Mouse (Mus musculus) intestine, postnatal 0 days (tissue): ENCODE measurements at regions not wholly inside any gene's neighbourhood (a gene's known extent, or its start where the extent isn't known, plus 50 kb on each side); places are given as distances from the start of the nearest gene placed in this dataset.
A peak's percentile ranks its signal among the peaks of the same experiment; 100 is the strongest.

Experiments used
- ATAC-seq: fragments of 200-750 bp; cut with Nextera tagmentation; 2 replicates; pipeline ENCODE4 v1.8.0; 2017; ENCODE audit warnings: mild to moderate bottlenecking, moderate TSS enrichment, moderate library complexity
- H3K27ac ChIP-seq: fragments of 300-500 bp; sonication (generic); 2 replicates; pipeline ENCODE4 v1.5.1; 2014; ENCODE audit warnings: mild to moderate bottlenecking, low read depth, low read length, moderate library complexity
- H3K27me3 ChIP-seq: fragments of 300-500 bp; sonication (generic); replicated peaks from 2 replicates; pipeline ENCODE4 v1.6.1; 2014; ENCODE audit warnings: low read length, mixed read lengths; ENCODE audit not compliant: control insufficient read depth, insufficient read depth
- H3K36me3 ChIP-seq: fragments of 300-500 bp; sonication (generic); 2 replicates; pipeline ENCODE4 v1.6.1; 2014; ENCODE audit warnings: mild to moderate bottlenecking, moderate library complexity; ENCODE audit not compliant: control insufficient read depth, insufficient read depth
- H3K4me1 ChIP-seq: fragments of 300-500 bp; sonication (generic); replicated peaks from 2 replicates; pipeline ENCODE4 v1.6.1; 2014; ENCODE audit warnings: antibody characterized with exemption, low read length, mixed read lengths; ENCODE audit not compliant: control insufficient read depth, insufficient read depth
- H3K4me2 ChIP-seq: fragments of 300-500 bp; sonication (generic); replicated peaks from 2 replicates; pipeline ENCODE4 v1.6.1; 2014; ENCODE audit warnings: low read depth, mild to moderate bottlenecking, moderate library complexity
- H3K4me3 ChIP-seq: fragments of 300-500 bp; sonication (generic); 2 replicates; pipeline ENCODE4 v1.5.1; 2014; ENCODE audit warnings: low read depth, low read length
- H3K9ac ChIP-seq: fragments of 300-500 bp; sonication (generic); 2 replicates; pipeline ENCODE4 v1.6.1; 2014; ENCODE audit warnings: mild to moderate bottlenecking, low read depth, low read length
- H3K9me3 ChIP-seq: fragments of 300-500 bp; sonication (generic); 2 replicates; pipeline ENCODE4 v1.6.1; 2016; ENCODE audit warnings: mixed run types; ENCODE audit not compliant: control insufficient read depth
- CTCF ChIP-seq: sonication (generic); IDR thresholded peaks from 2 replicates; pipeline ENCODE4 v1.5.1; 2016; ENCODE audit warnings: low read depth, mild to moderate bottlenecking, control low read depth, antibody characterized with exemption, moderate library complexity
- WGBS: fragments of 180-500 bp; shearing (Covaris S2); extraction: QIAGEN DNeasy Blood & Tissue Kit; methylation state at CpG from one replicate; pipeline ENCODE4 v1.1.7; 2014; 5-methylcytosine and 5-hydroxymethylcytosine counted together

DNA sequence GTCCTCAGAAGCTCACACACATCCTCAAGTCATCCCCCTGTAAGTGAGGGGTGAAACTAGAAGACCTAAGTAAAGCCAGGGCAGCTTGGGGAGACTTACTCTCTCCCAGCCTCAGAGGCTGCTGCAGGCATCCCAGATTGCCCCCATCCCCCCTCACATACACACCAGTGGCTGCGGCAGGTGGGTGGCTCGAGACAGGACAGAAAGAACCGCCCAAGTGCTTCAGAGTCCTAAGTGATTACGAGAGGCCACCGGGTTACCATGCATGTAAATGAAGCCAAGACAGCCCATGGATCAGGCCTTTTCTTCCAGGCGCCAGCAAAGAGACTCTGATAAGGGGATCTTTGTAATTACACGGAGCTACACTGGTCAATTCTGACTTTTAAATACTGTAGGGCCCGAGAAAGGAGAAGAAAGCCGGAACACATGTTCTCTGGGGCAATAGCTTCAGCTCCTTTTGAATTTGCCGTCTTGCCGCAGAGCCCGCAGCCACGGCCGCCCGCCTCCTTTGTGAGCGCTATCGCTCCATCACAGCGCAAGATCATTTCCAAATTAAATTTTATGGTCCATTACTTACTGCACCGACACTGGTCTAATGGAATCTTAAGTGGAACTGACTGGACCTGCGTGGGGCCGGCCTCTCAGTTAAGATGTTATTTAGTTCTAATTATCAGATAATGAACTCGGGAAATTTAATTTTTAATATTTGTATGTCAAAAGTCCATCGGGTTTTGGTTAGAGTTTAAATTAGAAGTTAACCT lies 68.1 kb upstream of the Nkx1-1 start:
- no peak overlapping the region for H3K4me2 ChIP-seq
- no peaks in the 10 kb centered on the region for H3K36me3 ChIP-seq

GRCm38 (mm10) chr5:33501211-33501610 lies 67.4 kb upstream of the Nkx1-1 start:
- no peak for TF ChIP-seq CTCF
- Histone ChIP-seq H3K4me3 (no peak overlapping the region), H3K36me3 (no peaks in the 10 kb centered on the region), H3K4me2 (no peak overlapping the region), H3K27ac (no peak overlapping the region), H3K4me1 (no peaks in the 10 kb centered on the region), H3K27me3 (no peaks in the 10 kb centered on the region), H3K9ac (no peak overlapping the region), H3K9me3 (no peaks in the 10 kb centered on the region)
- no peak for ATAC-seq
- 48% methylated on average over 7 of the region's 7 CpGs for whole genome bisulfite sequencing

More for the DNA sequence above, 68.1 kb upstream of the Nkx1-1 start:
- H3K4me3 ChIP-seq, result no peak overlapping the region
- H3K27me3 ChIP-seq, result no peaks in the 10 kb centered on the region
- no peaks in the 10 kb centered on the region for H3K4me1 ChIP-seq
- no peak for ATAC-seq
- 66% methylated on average over 23 of the region's 23 CpGs for WGBS
- no peaks in the 10 kb centered on the region for H3K9me3 ChIP-seq
- TF ChIP-seq CTCF, result no peak
- H3K9ac ChIP-seq, result no peak overlapping the region
- H3K27ac ChIP-seq, result no peak overlapping the region

GRCm38 (mm10) chr5:33495900-33496529 lies 62.2 kb upstream of the Nkx1-1 start:
- no peak overlapping the region for H3K4me2 ChIP-seq
- H3K9me3 ChIP-seq, result no peaks in the 10 kb centered on the region
- no peak overlapping the region for H3K27ac ChIP-seq
- no peaks in the 10 kb centered on the region for H3K36me3 ChIP-seq
- H3K9ac ChIP-seq, result no peak overlapping the region
- no peaks in the 10 kb centered on the region for H3K4me1 ChIP-seq
- peak; percentile 95 for TF ChIP-seq CTCF
- peak; percentile 61 for ATAC-seq
- H3K4me3 ChIP-seq, result no peak overlapping the region
- H3K27me3 ChIP-seq, result no peaks in the 10 kb centered on the region
- whole genome bisulfite sequencing, result 36% methylated on average over 6 of the region's 6 CpGs

DNA sequence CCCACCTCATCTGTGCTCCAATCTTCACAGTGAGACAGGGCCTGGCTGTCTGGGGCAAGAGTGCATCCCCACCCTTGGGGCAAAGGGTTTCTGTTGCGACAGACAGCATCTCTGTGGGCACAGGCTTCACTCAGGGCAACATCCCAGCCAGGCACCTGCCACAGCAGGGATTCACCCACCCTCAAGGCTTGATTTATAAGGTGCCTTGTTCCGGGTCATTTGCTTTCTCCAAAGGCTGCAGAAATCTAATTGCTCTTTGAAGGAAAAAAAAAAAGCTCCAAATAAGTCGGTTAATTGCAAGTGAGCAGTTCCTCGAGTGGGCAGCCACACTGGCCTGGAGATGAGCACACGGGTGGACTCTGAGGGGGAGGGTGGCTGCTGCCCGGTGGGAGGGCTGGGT lies 61.5 kb upstream of the Nkx1-1 start:
- no peak for TF ChIP-seq CTCF
- Histone ChIP-seq H3K4me2 (no peak overlapping the region), H3K4me3 (no peak overlapping the region), H3K36me3 (no peaks in the 10 kb centered on the region), H3K9me3 (no peaks in the 10 kb centered on the region), H3K27ac (no peak overlapping the region), H3K9ac (no peak overlapping the region), H3K27me3 (no peaks in the 10 kb centered on the region), H3K4me1 (no peaks in the 10 kb centered on the region)
- no peak for ATAC-seq
- WGBS, result 60% methylated on average over 6 of the region's 6 CpGs

- 85% methylated on average over 11 of the region's 11 CpGs for WGBS
- no peaks in the 10 kb centered on the region for H3K9me3 ChIP-seq
- no peaks in the 10 kb centered on the region for H3K36me3 ChIP-seq
- no peak overlapping the region for H3K4me3 ChIP-seq
- H3K4me2 ChIP-seq, result no peak overlapping the region
- no peaks in the 10 kb centered on the region for H3K27me3 ChIP-seq
- no peak for TF ChIP-seq CTCF
- H3K27ac ChIP-seq, result no peak overlapping the region
- H3K9ac ChIP-seq, result no peak overlapping the region
- ATAC-seq, result no peak
- no peaks in the 10 kb centered on the region for H3K4me1 ChIP-seq
These were observed 59.0 kb upstream of the Nkx1-1 start for GRCm38 (mm10) chr5:33492604-33493315.

DNA sequence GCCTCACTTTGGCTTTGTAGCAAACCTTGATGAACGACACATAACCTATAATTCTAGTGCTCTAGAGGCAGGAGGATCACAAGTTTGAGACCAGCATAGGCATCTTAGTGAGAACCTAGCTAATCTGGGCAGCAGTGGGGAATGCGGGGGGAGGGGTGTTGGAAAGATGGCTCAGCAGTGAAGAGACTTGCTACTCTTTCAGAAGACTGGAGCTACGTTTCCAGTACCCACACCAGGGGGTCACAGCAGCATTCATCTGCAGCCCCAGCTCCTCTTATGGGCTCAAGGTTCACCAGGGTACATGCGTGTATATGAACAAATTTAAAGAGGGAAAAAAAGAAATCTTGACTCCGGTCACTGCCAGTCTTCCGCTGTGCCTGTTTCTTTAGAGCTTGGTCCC lies 55.5 kb upstream of the Nkx1-1 start:
- no peak for ATAC-seq
- no peak for TF ChIP-seq CTCF
- Histone ChIP-seq H3K27me3 (no peaks in the 10 kb centered on the region), H3K36me3 (no peaks in the 10 kb centered on the region), H3K9me3 (no peaks in the 10 kb centered on the region), H3K9ac (no peak overlapping the region), H3K4me2 (no peak overlapping the region), H3K4me1 (no peaks in the 10 kb centered on the region), H3K27ac (no peak overlapping the region), H3K4me3 (no peak overlapping the region)
- WGBS, result 78% methylated on average over 6 of the region's 6 CpGs
